Mouse (Mus musculus): ENCODE measurements at regions not wholly inside any gene's neighbourhood (a gene's known extent, or its start where the extent isn't known, plus 50 kb on each side); places are given as distances from the start of the nearest gene placed in this dataset.

- ATAC-seq = peak; percentile 69
- Histone ChIP-seq H3K9me3 (replicated peaks; ENCODE audit: control insufficient read depth, low read length, poor library complexity, severe bottlenecking) (no peaks in the 10 kb centered on the region), H3K27ac (ENCODE audit: low read length) (no peak overlapping the region), H3K9ac (ENCODE audit: low read depth, low read length) (no peak overlapping the region), H3K27me3 (ENCODE audit: control insufficient read depth, insufficient read depth, low read depth, low read length) (no peaks in the 10 kb centered on the region), H3K4me2 (ENCODE audit: low read length) (peak overlapping the region; percentile 31), H3K4me1 (ENCODE audit: control insufficient read depth, insufficient read depth, low read length) (peaks cover 4% of the 10 kb centered on the region; the same call in 1 of the 2 replicates), H3K36me3 (ENCODE audit: control insufficient read depth, insufficient read depth, low read length) (no peaks in the 10 kb centered on the region), H3K4me3 (ENCODE audit: low read depth, low read length) (no peak overlapping the region)
- WGBS = 23% methylated on average over 16 of the region's 16 CpGs
Measured at GRCm38 (mm10) chr4:35394821-35395582, 169.0 kb upstream of the C9orf72 start.

GRCm38 (mm10) chr4:35375791-35376190, 149.8 kb upstream of the C9orf72 start:
- peaks cover 14% of the 10 kb centered on the region for H3K4me1 ChIP-seq (ENCODE audit: control insufficient read depth, insufficient read depth, low read length)
- no peak overlapping the region for H3K4me2 ChIP-seq (ENCODE audit: low read length)
- no peak overlapping the region for H3K4me3 ChIP-seq (ENCODE audit: low read depth, low read length)
- H3K9me3 ChIP-seq (replicated peaks; ENCODE audit: control insufficient read depth, low read length, poor library complexity, severe bottlenecking) = no peaks in the 10 kb centered on the region; the same call in 1 of the 2 replicates
- no peak for ATAC-seq
- WGBS = 67% methylated on average over 4 of the region's 4 CpGs
- H3K27ac ChIP-seq (ENCODE audit: low read length) = no peak overlapping the region
- no peak overlapping the region for H3K9ac ChIP-seq (ENCODE audit: low read depth, low read length)
- H3K27me3 ChIP-seq (ENCODE audit: control insufficient read depth, insufficient read depth, low read depth, low read length) = no peaks in the 10 kb centered on the region
- no peaks in the 10 kb centered on the region for H3K36me3 ChIP-seq (ENCODE audit: control insufficient read depth, insufficient read depth, low read length)

GRCm38 (mm10) chr4:35373213-35373860, 147.4 kb upstream of the C9orf72 start:
- Histone ChIP-seq H3K9ac (ENCODE audit: low read depth, low read length) (no peak overlapping the region), H3K4me3 (ENCODE audit: low read depth, low read length) (no peak overlapping the region), H3K4me1 (ENCODE audit: control insufficient read depth, insufficient read depth, low read length) (peaks cover 14% of the 10 kb centered on the region), H3K9me3 (replicated peaks; ENCODE audit: control insufficient read depth, low read length, poor library complexity, severe bottlenecking) (no peaks in the 10 kb centered on the region; the same call in 1 of the 2 replicates), H3K27ac (ENCODE audit: low read length) (peak overlapping the region; percentile 25), H3K36me3 (ENCODE audit: control insufficient read depth, insufficient read depth, low read length) (no peaks in the 10 kb centered on the region), H3K27me3 (ENCODE audit: control insufficient read depth, insufficient read depth, low read depth, low read length) (no peaks in the 10 kb centered on the region), H3K4me2 (ENCODE audit: low read length) (peak overlapping the region; percentile 38)
- 26% methylated on average over 9 of the region's 9 CpGs for WGBS
- ATAC-seq = peak; percentile 63

DNA sequence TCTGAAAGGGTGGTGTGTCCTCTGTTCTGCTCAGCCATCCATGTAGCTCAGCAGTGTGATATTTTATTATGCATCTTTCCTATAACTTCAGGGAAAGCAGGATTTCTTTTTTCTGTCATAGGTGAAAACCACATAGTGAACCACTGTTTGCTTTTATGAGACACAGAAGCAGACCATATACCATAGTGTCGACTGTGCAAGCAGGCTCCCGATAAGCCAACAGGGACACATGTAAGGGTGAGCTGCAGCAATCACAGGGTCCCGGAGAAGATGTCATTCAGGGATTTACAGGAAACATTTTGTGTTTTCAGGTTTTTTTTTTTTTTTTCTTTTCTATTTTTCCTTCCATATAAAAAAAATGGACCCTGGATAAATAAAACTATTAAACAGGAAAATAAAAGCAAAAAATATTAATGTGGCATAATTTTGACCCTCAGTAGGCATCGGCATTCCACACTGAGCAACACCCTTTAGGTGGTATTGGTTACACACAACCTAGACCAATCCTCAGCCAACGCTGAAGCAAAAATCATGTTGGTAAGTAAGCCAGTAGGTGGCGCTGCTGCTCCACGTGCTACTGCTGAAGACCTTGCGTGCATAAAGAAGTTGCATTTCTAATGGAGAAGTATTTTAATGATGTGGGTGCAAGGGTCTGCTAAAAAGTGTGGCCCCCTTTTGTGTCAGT, 146.7 kb upstream of the C9orf72 start:
- Histone ChIP-seq H3K4me3 (ENCODE audit: low read depth, low read length) (no peak overlapping the region), H3K4me1 (ENCODE audit: control insufficient read depth, insufficient read depth, low read length) (peaks cover 14% of the 10 kb centered on the region), H3K27ac (ENCODE audit: low read length) (peak overlapping the region; percentile 25), H3K9ac (ENCODE audit: low read depth, low read length) (no peak overlapping the region), H3K4me2 (ENCODE audit: low read length) (peak overlapping the region; percentile 38), H3K36me3 (ENCODE audit: control insufficient read depth, insufficient read depth, low read length) (no peaks in the 10 kb centered on the region), H3K9me3 (replicated peaks; ENCODE audit: control insufficient read depth, low read length, poor library complexity, severe bottlenecking) (no peaks in the 10 kb centered on the region; the same call in 1 of the 2 replicates), H3K27me3 (ENCODE audit: control insufficient read depth, insufficient read depth, low read depth, low read length) (no peaks in the 10 kb centered on the region)
- peak; percentile 91 for ATAC-seq
- WGBS = 26% methylated on average over 8 of the region's 8 CpGs

DNA sequence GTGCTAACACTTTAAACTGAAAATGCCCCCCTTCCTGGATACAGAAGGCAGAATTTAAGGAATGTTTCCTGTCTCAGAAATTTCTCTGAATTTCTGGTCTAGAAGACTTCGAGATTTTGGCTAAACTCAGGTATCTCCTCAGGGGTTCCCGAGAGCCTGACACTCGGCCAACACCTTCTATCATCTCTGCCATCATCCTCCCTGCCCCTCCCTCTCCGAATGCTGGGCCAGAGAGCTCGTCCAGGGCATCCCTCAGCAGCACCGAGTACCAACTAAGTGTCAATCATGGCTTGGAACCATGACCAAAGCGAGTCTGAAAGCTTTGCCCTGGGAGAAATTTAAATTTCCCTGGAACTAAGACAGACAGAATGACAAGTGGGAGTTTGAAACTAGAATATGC, 138.2 kb upstream of the C9orf72 start:
- no peak for ATAC-seq
- 77% methylated on average over 7 of the region's 7 CpGs for WGBS

DNA sequence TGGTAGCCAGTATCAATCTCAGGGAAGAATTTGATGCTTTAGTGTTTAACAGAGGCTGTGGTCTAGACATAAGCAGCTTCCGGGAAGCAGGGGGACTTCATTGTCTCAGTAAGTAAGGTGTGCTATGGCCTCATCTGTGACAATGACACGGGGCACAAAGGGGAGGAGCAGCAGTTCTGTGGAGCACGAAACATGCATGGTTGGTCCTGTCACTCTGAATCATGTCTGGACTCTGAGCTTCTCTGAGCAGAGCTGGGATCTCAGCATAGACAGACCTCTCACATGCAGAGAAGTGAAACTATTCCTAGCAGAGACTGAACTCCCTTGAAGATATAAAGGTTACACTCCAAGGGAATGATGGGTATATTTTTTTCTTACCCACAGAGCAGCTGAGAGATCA, 136.2 kb upstream of the C9orf72 start:
- Histone ChIP-seq H3K4me1 (ENCODE audit: control insufficient read depth, insufficient read depth, low read length) (no peaks in the 10 kb centered on the region), H3K9me3 (replicated peaks; ENCODE audit: control insufficient read depth, low read length, poor library complexity, severe bottlenecking) (no peaks in the 10 kb centered on the region), H3K9ac (ENCODE audit: low read depth, low read length) (no peak overlapping the region), H3K27ac (ENCODE audit: low read length) (no peak overlapping the region), H3K4me2 (ENCODE audit: low read length) (no peak overlapping the region), H3K27me3 (ENCODE audit: control insufficient read depth, insufficient read depth, low read depth, low read length) (no peaks in the 10 kb centered on the region), H3K36me3 (ENCODE audit: control insufficient read depth, insufficient read depth, low read length) (no peaks in the 10 kb centered on the region), H3K4me3 (ENCODE audit: low read depth, low read length) (no peak overlapping the region)
- WGBS = 68% methylated on average over 3 of the region's 3 CpGs
- no peak for ATAC-seq

More for the DNA sequence above, 138.2 kb upstream of the C9orf72 start:
- H3K36me3 ChIP-seq (ENCODE audit: control insufficient read depth, insufficient read depth, low read length) = no peaks in the 10 kb centered on the region
- H3K4me1 ChIP-seq (ENCODE audit: control insufficient read depth, insufficient read depth, low read length) = no peaks in the 10 kb centered on the region
- H3K4me3 ChIP-seq (ENCODE audit: low read depth, low read length) = no peak overlapping the region
- no peaks in the 10 kb centered on the region for H3K27me3 ChIP-seq (ENCODE audit: control insufficient read depth, insufficient read depth, low read depth, low read length)
- H3K4me2 ChIP-seq (ENCODE audit: low read length) = no peak overlapping the region
- no peak overlapping the region for H3K27ac ChIP-seq (ENCODE audit: low read length)
- no peaks in the 10 kb centered on the region for H3K9me3 ChIP-seq (replicated peaks; ENCODE audit: control insufficient read depth, low read length, poor library complexity, severe bottlenecking)
- H3K9ac ChIP-seq (ENCODE audit: low read depth, low read length) = no peak overlapping the region

DNA sequence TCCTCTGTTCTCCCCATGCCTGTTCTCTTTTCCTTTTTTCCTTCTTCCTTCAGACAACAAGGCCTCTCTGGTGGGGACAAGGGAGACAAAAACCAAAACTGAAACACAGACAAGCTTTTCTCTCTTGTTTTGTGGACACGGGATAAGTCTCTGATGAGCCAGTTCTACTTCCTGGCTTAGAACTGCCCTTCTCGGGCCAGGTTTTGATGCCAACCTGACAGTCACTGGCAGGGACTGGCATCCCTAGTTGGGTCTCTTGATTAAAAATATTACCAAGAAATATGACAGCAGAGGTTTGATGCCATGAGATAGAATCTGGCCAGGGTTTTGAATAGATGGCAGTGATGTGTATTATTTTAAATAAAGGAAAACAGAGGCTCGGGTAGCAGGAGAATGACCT, 133.4 kb upstream of the C9orf72 start:
- H3K9ac ChIP-seq (ENCODE audit: low read depth, low read length) = no peak overlapping the region
- ATAC-seq = no peak
- H3K9me3 ChIP-seq (replicated peaks; ENCODE audit: control insufficient read depth, low read length, poor library complexity, severe bottlenecking) = no peaks in the 10 kb centered on the region
- H3K27me3 ChIP-seq (ENCODE audit: control insufficient read depth, insufficient read depth, low read depth, low read length) = no peaks in the 10 kb centered on the region
- WGBS = 85% methylated on average over 3 of the region's 3 CpGs
- no peaks in the 10 kb centered on the region for H3K36me3 ChIP-seq (ENCODE audit: control insufficient read depth, insufficient read depth, low read length)
- H3K27ac ChIP-seq (ENCODE audit: low read length) = no peak overlapping the region
- no peak overlapping the region for H3K4me3 ChIP-seq (ENCODE audit: low read depth, low read length)
- no peak overlapping the region for H3K4me2 ChIP-seq (ENCODE audit: low read length)
- H3K4me1 ChIP-seq (ENCODE audit: control insufficient read depth, insufficient read depth, low read length) = no peaks in the 10 kb centered on the region

GRCm38 (mm10) chr4:35356904-35357563, 131.1 kb upstream of the C9orf72 start:
- Histone ChIP-seq H3K4me1 (ENCODE audit: control insufficient read depth, insufficient read depth, low read length) (no peaks in the 10 kb centered on the region), H3K36me3 (ENCODE audit: control insufficient read depth, insufficient read depth, low read length) (no peaks in the 10 kb centered on the region), H3K4me3 (ENCODE audit: low read depth, low read length) (no peak overlapping the region), H3K27me3 (ENCODE audit: control insufficient read depth, insufficient read depth, low read depth, low read length) (no peaks in the 10 kb centered on the region), H3K9ac (ENCODE audit: low read depth, low read length) (no peak overlapping the region), H3K9me3 (replicated peaks; ENCODE audit: control insufficient read depth, low read length, poor library complexity, severe bottlenecking) (no peaks in the 10 kb centered on the region), H3K27ac (ENCODE audit: low read length) (no peak overlapping the region), H3K4me2 (ENCODE audit: low read length) (no peak overlapping the region)
- 80% methylated on average over 12 of the region's 12 CpGs for WGBS
- no peak for ATAC-seq
